ENCODE assay signal across 32 mouse cellular contexts in the genomic region with DNA sequence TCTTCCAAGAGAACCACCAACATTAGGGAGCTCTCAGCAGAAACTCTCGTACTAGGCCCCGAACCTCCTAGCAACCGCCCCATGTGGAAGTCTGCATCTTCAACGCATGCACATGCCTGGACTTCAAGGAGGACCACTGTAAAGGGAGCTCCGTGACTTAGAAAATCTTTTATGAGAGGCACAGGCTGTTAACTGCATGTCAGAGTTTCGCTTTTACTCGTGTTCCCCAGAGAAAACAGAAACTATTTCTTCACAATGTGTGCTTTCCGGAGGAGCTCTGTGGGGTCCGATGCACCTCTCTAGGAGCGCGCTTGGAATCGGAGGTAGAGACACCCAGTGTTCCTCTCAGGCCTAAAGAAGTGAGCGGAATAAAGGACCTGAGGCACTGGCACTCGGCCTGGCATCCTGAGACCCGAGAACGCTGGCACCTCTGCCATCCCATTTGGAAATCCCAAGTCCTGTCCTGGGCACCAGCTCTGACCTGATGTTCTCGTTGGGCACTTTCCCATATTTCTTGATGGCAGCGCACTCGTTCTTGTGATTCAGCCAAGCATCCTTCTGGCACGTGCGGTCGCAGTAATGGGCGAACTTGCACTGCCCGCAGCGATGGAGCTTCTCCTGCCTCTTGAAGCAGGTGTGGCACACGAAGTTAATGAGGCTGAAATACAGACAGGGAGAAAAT. TPM values are rescaled to one million over a fixed set of nuclear protein-coding genes. Genes with fewer than 3 reads are reported as not detected.
DNase-seq lines count a peak whose midpoint lies in the region; TF ChIP-seq lines count a peak whose summit lies in the region.
"Had no signal": no experiment of that assay in that cellular context is flagged by ENCODE, and none has a peak within 500 bp of the region (broad histone marks: within the 10 kb centered on the region; RNA-seq: fewer than 3 reads in every experiment).

No protein-coding gene starts in this region.

- H3K4me1 ChIP-seq in E14TG2a.4 (replicated peaks; ENCODE audit: low read depth, low read length) = peaks cover 64% of the 10 kb centered on the region
- H3K4me1 ChIP-seq: embryonic facial prominence, embryonic 10.5 days; embryonic facial prominence, embryonic 15.5 days; forebrain, embryonic 13.5 days; midbrain, embryonic 10.5 days; midbrain, embryonic 15.5 days; neural tube, embryonic 12.5 days had no signal

- no peaks in the 10 kb centered on the region for H3K36me3 ChIP-seq in E14TG2a.4 (ENCODE audit: insufficient read depth, low read length)
- H3K36me3 ChIP-seq: embryonic facial prominence, embryonic 10.5 days; embryonic facial prominence, embryonic 15.5 days; G1E; lung, embryonic 15.5 days; midbrain, embryonic 10.5 days; midbrain, embryonic 15.5 days; neural tube, embryonic 12.5 days had no signal

- no peak for TF ChIP-seq CTCF in E14TG2a.4 (conservative IDR thresholded peaks at IDR 0.05; ENCODE audit: low read length)

- H3K27me3 ChIP-seq in E14TG2a.4 (ENCODE audit: insufficient read depth, low read length) = peaks cover 23% of the 10 kb centered on the region
- H3K27me3 ChIP-seq: embryonic facial prominence, embryonic 15.5 days; forebrain, embryonic 13.5 days; lung, embryonic 15.5 days; midbrain, embryonic 15.5 days; neural tube, embryonic 12.5 days had no signal

- DNase-seq in cerebellum, postnatal 10 days = peak; percentile 81 to 87
- DNase-seq in cerebellum, adult 18-20 months = no peak
- peak; percentile 63 for DNase-seq in left cerebral cortex, postnatal 4 days
- DNase-seq in left cerebral cortex, adult 18-20 months (ENCODE audit: low spot score in 2 of 2) = no peak
- peak; percentile 70 for DNase-seq in fat pad, adult 2 months (ENCODE audit: extremely low read depth, low read depth, low spot score)
- no peak for DNase-seq in urinary bladder, adult 2 months (ENCODE audit: low spot score)
- DNase-seq: cerebellum, adult 11 months; cerebellum, adult 9-11 months; heart, postnatal 36 days; kidney, adult 9 months; kidney, postnatal 10 days; layer of hippocampus, postnatal 36 days; liver; right cerebral cortex, adult 18-20 months; spleen, adult 18-20 months; thymus, adult 2 months; thymus, postnatal 36 days had no signal

- peak overlapping the region; percentile 49 for H3K4me3 ChIP-seq in E14TG2a.4 (replicated peaks; ENCODE audit: low read length)
- H3K4me3 ChIP-seq: embryonic facial prominence, embryonic 10.5 days; embryonic facial prominence, embryonic 15.5 days; forebrain, embryonic 13.5 days; lung, embryonic 15.5 days; midbrain, embryonic 10.5 days; midbrain, embryonic 15.5 days; myocyte; neural tube, embryonic 12.5 days had no signal

- intact Hi-C loops in left cerebral cortex, postnatal 4 days (cut with DNase I) = no loop called here

- H3K9me3 ChIP-seq in E14TG2a.4 (ENCODE audit: low read length) = no peaks in the 10 kb centered on the region
- H3K9me3 ChIP-seq: embryonic facial prominence, embryonic 10.5 days; embryonic facial prominence, embryonic 15.5 days; forebrain, embryonic 13.5 days; G1E; lung, embryonic 15.5 days; midbrain, embryonic 10.5 days; midbrain, embryonic 15.5 days; neural tube, embryonic 12.5 days had no signal

RNA-seq across cellular contexts. Expression of gene Krcc1, which starts 32.3 kb away (rescaled TPM):
- total RNA-seq in left cerebral cortex, postnatal 4 days (2021) = 10 to 100 TPM; 11.0 to 12.2 TPM
- 10 to 100 TPM; 14.2 to 15.9 TPM for total RNA-seq in left cerebral cortex, adult 18-20 months (2021)
- polyA plus RNA-seq in urinary bladder, adult 2 months (2012; rRNA removed) = 55.8 and 60.0 TPM in 2 replicates

RNA-seq across cellular contexts. Expression of gene Fabp1, which starts 39.6 kb away (rescaled TPM):
- total RNA-seq in left cerebral cortex, postnatal 4 days (2021) = not detected
- not detected for total RNA-seq in left cerebral cortex, adult 18-20 months (2021)
- 0.37 and 0.78 TPM in 2 replicates for polyA plus RNA-seq in urinary bladder, adult 2 months (2012; rRNA removed)
- total RNA-seq: G1E; heart, postnatal 36 days; layer of hippocampus, postnatal 36 days; left cerebral cortex, postnatal 10 days; megakaryocyte progenitor cell, adult 5-6 weeks had no signal
- polyA plus RNA-seq: CD4-positive, CD25-positive, alpha-beta regulatory T cell, adult 4 months; embryonic facial prominence, embryonic 10.5 days; forebrain, embryonic 13.5 days; G1E; heart, embryonic 14.5 days; hindbrain, embryonic 14.5 days; midbrain, embryonic 10.5 days; myocyte; neural tube, embryonic 12.5 days had no signal

Comparison
In these comparisons a context has a peak if more than half of its experiments do, and no peak if none do; other contexts are left out.
1. DNase-seq: peak in cerebellum, postnatal 10 days (2 of 2), left cerebral cortex, postnatal 4 days (single experiment) and fat pad, adult 2 months (single experiment); none in cerebellum, adult 18-20 months (0 of 2), left cerebral cortex, adult 18-20 months (0 of 2) and urinary bladder, adult 2 months (single experiment).